Mouse (Mus musculus) lung, postnatal 0 days (tissue): Measurements from ENCODE around the gene Mettl22. TPM values are rescaled to one million over a fixed set of nuclear protein-coding genes. Genes with fewer than 3 reads are reported as not detected.

Experiments
- ATAC-seq: fragments of 200-750 bp; cut with Nextera tagmentation; 2 replicates; pipeline ENCODE4 v1.8.0; 2017; ENCODE audit warnings: moderate library complexity
- DNase-seq: peaks from one replicate; pipeline ENCODE4 v3.0.0-alpha.2; 2016; ENCODE audit warnings: low spot score
- H3K27ac ChIP-seq: fragments of 300-500 bp; sonication (generic); 2 replicates; pipeline ENCODE4 v1.5.1; 2014; ENCODE audit warnings: antibody characterized with exemption, mild to moderate bottlenecking, low read length, mixed read lengths
- H3K27me3 ChIP-seq: fragments of 300-500 bp; sonication (generic); replicated peaks from 2 replicates; pipeline ENCODE4 v1.6.1; 2014; ENCODE audit warnings: low read length, mixed read lengths; ENCODE audit not compliant: insufficient read depth
- H3K36me3 ChIP-seq: fragments of 300-500 bp; sonication (generic); 2 replicates; pipeline ENCODE4 v1.6.1; 2014; ENCODE audit warnings: low read length, mixed read lengths; ENCODE audit not compliant: insufficient read depth
- H3K4me1 ChIP-seq: fragments of 300-500 bp; sonication (generic); 2 replicates; pipeline ENCODE4 v1.6.1; 2014; ENCODE audit warnings: antibody characterized with exemption, low read depth, low read length, mixed read lengths; ENCODE audit not compliant: insufficient read depth
- H3K4me2 ChIP-seq: fragments of 300-500 bp; sonication (generic); replicated peaks from 2 replicates; pipeline ENCODE4 v1.6.1; 2014; ENCODE audit warnings: low read depth, mild to moderate bottlenecking, low read length, moderate library complexity, mixed read lengths
- H3K4me3 ChIP-seq: fragments of 300-500 bp; sonication (generic); 2 replicates; pipeline ENCODE4 v1.5.1; 2014; ENCODE audit warnings: low read depth, low read length
- H3K9ac ChIP-seq: fragments of 300-500 bp; sonication (generic); replicated peaks from 2 replicates; pipeline ENCODE4 v1.6.1; 2014; ENCODE audit warnings: low read depth, mild to moderate bottlenecking
- H3K9me3 ChIP-seq: fragments of 300-500 bp; sonication (generic); 2 replicates; pipeline ENCODE4 v1.6.1; 2016; ENCODE audit warnings: low read length, mixed read lengths
- CTCF ChIP-seq: IDR thresholded peaks from 2 replicates; pipeline ENCODE4 v1.5.1; 2016; ENCODE audit warnings: antibody characterized with exemption, mild to moderate bottlenecking
- EP300 ChIP-seq: IDR thresholded peaks from 2 replicates; pipeline ENCODE4 v1.6.1; 2016; ENCODE audit warnings: antibody characterized with exemption, mild to moderate bottlenecking, control low read depth
- WGBS: fragments of 180-500 bp; shearing (Covaris S2); extraction: QIAGEN DNeasy Blood & Tissue Kit; methylation state at CpG from one replicate; pipeline ENCODE4 v1.1.7; 2014; 5-methylcytosine and 5-hydroxymethylcytosine counted together
- polyA plus RNA-seq: library from polyadenylated mRNA; unstranded; fragments of >200 nt; fragmentation: Nextera tagmentation; extraction: Ambion mirVana; gene quantifications from 2 replicates; pipeline ENCODE4 v1.2.1, GENCODE M21; 2015

The Mettl22 gene
- 8.6 and 11.5 TPM in 2 replicates for polyA plus RNA-seq

DNA sequence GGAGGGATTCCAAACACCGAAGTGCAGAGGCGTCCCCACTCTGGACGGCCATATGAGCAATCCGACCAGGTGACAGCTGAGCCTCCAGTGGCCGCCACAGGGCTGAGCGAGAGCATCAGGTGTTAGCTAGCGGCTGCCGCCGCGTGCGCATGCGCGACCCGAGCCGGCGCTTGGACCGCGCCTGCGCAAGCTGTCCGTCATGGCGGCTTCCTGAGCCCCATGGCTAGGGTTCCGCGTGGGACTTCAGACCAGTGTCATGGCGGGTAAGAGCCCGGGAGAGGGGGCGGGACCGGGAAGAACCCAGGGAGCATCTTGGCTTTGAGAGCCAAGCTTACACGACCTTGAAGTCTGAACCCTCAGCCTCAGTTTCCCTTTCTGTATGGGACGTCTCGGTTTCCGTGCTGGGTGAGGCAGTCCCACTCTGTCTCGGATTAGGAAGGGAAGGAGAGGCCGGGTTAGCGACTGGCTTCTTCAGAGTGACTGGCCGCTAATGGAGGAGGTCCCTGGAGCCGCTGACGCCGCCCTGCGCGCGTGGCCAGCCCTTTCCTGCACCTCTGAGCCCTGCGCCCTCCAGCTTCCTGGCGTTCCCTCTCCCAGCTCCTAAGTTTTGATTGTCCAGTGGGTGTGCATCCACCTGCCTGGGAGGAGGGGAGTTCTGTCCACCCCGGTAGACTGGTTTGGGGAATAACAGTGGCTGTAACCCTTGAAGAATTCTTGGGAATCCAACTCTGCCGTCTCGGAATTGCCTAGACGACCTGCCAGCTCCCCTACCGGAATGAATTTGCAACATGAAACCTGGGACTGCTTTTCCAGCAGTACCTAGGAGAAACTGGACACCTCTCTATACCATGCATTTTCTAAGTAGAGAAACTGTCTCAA, at the start of gene Mettl22:
TSS of gene Mettl22 (plus strand) at position 186 of the 879 bp plus-strand sequence.
- Histone ChIP-seq H3K27ac (peak within 1 kb of the TSS; percentile 82), H3K36me3 (no peaks in the 10 kb centered on the region), H3K4me1 (no peaks in the 10 kb centered on the region), H3K9me3 (no peaks in the 10 kb centered on the region), H3K9ac (peak within 1 kb of the TSS; percentile 53), H3K4me2 (peak within 1 kb of the TSS; percentile 87), H3K27me3 (no peaks in the 10 kb centered on the region), H3K4me3 (peak within 1 kb of the TSS; percentile 70)
- TF ChIP-seq CTCF, result peak; percentile 46
- TF ChIP-seq EP300, result no peak
- peak; percentile 98 for ATAC-seq
- peak; percentile 94 for DNase-seq
- under 1% methylated on average over 48 of the region's 48 CpGs for WGBS

DNA sequence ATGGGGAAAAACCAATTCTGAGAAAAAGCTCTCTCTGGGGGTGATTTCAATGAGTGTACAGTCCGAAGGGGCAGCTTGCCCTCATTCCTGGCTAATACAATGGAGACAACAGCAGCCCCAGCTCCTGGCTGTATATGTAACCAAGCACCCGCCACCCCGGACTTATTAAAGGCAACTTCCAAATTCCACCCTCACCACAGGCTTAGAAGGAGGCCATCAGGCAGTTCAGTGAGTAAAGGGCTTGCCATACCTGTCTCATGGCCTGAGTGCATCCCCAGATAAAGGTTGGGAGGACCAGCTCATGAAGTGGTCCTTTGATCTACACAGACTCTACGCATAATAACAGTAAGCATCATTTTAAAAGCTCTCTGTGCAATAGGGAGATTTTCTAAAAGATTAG, 49.7 kb upstream of the Mettl22 start:
- Histone ChIP-seq H3K4me1 (no peaks in the 10 kb centered on the region), H3K27ac (no peak overlapping the region), H3K4me2 (no peak overlapping the region), H3K27me3 (peaks cover 26% of the 10 kb centered on the region), H3K36me3 (no peaks in the 10 kb centered on the region), H3K9ac (no peak overlapping the region), H3K9me3 (no peaks in the 10 kb centered on the region), H3K4me3 (no peak overlapping the region)
- 83% methylated on average over 4 of the region's 4 CpGs for WGBS
- ATAC-seq, result no peak
- DNase-seq, result no peak
- TF ChIP-seq CTCF (no peak), EP300 (no peak)

DNA sequence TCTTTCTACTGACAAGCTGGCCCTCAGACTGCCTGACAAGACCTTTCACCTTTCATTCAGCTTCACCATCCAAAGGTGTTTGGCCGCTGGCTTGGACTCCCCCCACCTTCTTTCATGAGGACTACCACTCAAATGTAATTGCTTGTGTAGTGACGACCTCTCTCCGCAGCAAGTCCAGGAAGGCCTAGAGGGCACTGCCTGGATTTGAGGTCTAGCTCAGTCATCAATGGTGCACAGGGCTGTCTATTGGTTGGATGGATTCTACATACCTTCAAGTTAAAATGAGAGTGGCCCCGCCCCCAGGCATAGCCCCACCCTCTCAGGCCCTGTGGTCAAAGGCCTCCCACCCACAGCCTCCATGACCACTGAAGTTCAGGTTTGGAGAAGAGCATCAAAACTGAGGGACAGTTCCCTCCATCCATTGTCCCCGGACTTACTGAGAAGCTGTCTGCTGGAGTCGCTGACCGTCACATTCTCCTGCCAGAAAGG, 46.9 kb upstream of the Mettl22 start:
- H3K4me3 ChIP-seq, result no peak overlapping the region
- TF ChIP-seq EP300, result no peak
- no peaks in the 10 kb centered on the region for H3K9me3 ChIP-seq
- ATAC-seq (no peak), DNase-seq (no peak)
- 38% methylated on average over 7 of the region's 7 CpGs for WGBS
- H3K36me3 ChIP-seq, result no peaks in the 10 kb centered on the region
- H3K4me2 ChIP-seq, result no peak overlapping the region
- H3K9ac ChIP-seq, result no peak overlapping the region
- H3K27ac ChIP-seq, result no peak overlapping the region
- H3K4me1 ChIP-seq, result no peaks in the 10 kb centered on the region
- H3K27me3 ChIP-seq, result peaks cover 26% of the 10 kb centered on the region

DNA sequence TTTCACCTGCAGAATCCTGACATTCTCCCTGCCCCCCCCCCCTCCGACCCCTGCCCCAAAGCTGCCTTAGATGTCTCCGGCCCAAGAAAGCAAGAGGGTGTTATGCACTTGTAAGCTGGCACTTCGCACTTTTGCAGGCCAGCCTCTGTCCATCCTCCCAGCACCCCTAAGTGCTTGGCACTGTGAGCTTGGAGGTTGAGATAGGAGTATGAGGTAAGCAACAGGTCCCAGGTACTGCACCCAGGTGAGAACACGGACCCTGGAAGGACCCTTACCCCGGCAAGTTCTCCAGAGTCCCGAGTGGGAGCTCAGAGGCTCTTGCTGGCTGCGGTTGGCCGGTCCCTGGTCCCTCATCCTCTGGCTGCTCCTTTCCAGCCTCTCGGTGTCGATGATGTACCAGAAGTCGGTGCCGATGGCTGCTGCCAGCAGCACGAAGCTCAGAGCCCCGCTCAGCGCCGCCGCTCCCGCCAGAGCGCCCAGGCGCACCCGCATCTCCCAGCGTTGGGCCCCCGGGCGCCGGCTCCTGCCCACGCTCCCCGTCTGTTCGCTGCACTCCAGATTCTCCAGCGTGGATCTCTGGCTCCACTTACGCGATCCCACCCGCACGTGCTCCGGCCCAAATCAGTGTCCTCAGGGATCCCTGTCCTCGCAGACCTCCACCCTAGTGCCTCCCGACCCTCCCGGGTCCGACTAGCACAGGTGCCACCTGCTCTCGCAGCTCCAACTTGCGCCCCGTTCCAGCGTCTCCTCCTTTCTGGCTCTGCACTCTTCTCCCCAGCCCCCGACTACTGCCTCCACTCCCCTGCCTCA, 46.2 kb upstream of the Mettl22 start:
- H3K27me3 ChIP-seq, result peaks cover 26% of the 10 kb centered on the region
- DNase-seq (no peak), ATAC-seq (no peak)
- TF ChIP-seq CTCF (no peak), EP300 (no peak)
- no peaks in the 10 kb centered on the region for H3K9me3 ChIP-seq
- no peaks in the 10 kb centered on the region for H3K4me1 ChIP-seq
- WGBS, result 4% methylated on average over 42 of the region's 43 CpGs
- no peak overlapping the region for H3K9ac ChIP-seq
- no peaks in the 10 kb centered on the region for H3K36me3 ChIP-seq
- H3K4me2 ChIP-seq, result peak overlapping the region; percentile 33; the same call in 1 of the 2 replicates
- no peak overlapping the region for H3K4me3 ChIP-seq
- H3K27ac ChIP-seq, result no peak overlapping the region

DNA sequence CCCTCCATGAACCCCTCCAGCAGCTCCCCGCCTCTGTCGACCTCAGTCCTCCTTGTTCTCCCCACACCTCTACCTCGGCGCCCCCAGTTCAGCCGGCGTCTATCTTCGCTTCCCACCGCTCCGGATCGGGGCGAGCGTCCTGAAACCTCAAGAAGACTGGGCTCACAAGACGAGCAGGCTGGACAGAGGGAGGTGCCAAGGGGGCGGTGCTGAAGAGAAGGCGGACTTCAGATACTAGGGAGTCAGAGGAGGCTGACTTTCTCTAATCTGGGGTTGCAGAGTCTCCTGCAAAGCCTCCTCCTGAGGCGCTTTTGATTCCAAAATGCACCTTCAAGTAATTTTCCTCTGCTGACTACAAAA, 45.6 kb upstream of the Mettl22 start, which contains the start of gene Tmem114:
TSS of gene Tmem114 (minus strand) at position 166 of the 360 bp plus-strand sequence.
- H3K4me1 ChIP-seq, result no peaks in the 10 kb centered on the region
- DNase-seq (no peak), ATAC-seq (no peak)
- H3K9me3 ChIP-seq, result no peaks in the 10 kb centered on the region
- no peak within 1 kb of the TSS for H3K4me3 ChIP-seq
- H3K27me3 ChIP-seq, result peaks cover 26% of the 10 kb centered on the region
- H3K36me3 ChIP-seq, result no peaks in the 10 kb centered on the region
- TF ChIP-seq EP300 (no peak), CTCF (no peak)
- no peak within 1 kb of the TSS for H3K27ac ChIP-seq
- WGBS, result 2% methylated on average over 16 of the region's 16 CpGs
- H3K9ac ChIP-seq, result no peak within 1 kb of the TSS
- H3K4me2 ChIP-seq, result peak within 1 kb of the TSS; percentile 33; the same call in 1 of the 2 replicates

DNA sequence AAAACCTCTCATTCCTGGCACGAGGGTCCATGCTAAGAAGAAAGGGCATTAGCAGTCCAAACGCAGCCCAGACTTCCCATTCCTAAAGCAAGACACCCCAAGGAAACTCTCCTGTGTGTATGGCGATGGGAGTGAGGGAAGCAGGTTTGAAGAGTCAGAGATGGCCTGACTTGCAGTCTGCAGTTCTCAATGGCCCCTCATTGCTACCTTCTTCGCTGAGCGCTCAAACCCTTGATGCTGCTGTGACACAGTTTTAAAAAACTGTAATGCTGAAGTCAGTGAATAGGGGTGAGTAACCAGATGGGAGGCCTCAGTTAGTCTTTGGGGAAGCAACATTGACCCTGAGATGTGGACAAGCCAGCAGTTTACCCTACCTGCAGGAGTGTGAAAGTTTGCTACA, 44.9 kb upstream of the Mettl22 start:
- 72% methylated on average over 5 of the region's 5 CpGs for WGBS
- ATAC-seq (no peak), DNase-seq (no peak)
- no peak overlapping the region for H3K4me2 ChIP-seq
- H3K4me3 ChIP-seq, result no peak overlapping the region
- peaks cover 26% of the 10 kb centered on the region for H3K27me3 ChIP-seq
- H3K9me3 ChIP-seq, result no peaks in the 10 kb centered on the region
- no peaks in the 10 kb centered on the region for H3K4me1 ChIP-seq
- H3K9ac ChIP-seq, result no peak overlapping the region
- no peak overlapping the region for H3K27ac ChIP-seq
- H3K36me3 ChIP-seq, result no peaks in the 10 kb centered on the region
- TF ChIP-seq CTCF, result no peak
- TF ChIP-seq EP300, result no peak
